Mouse (Mus musculus) cerebellum, adult 2 months (tissue): ENCODE results near the gene Mcoln3.

ENCODE experiments used
- CTCF ChIP-seq: fragments of 200-500 bp; IDR thresholded peaks from 2 replicates; pipeline ENCODE4 v1.5.1; 2011; ENCODE audit warnings: low read depth, mild to moderate bottlenecking, control low read depth, low read length, moderate library complexity, borderline replicate concordance; ENCODE audit not compliant: insufficient read depth
- POLR2A ChIP-seq: fragments of 200-500 bp; IDR thresholded peaks from 2 replicates; pipeline ENCODE4 v1.6.1; 2011; ENCODE audit warnings: low read length, control low read depth, borderline replicate concordance; ENCODE audit not compliant: insufficient read depth

GRCm38 (mm10) chr3:146145501-146145900 lies 28.3 kb downstream of the Mcoln3 start:
- TF ChIP-seq POLR2A = no peak
- TF ChIP-seq CTCF = no peak
